Mouse (Mus musculus) hindlimb bud, embryonic 11.5 days (tissue): Measurements from ENCODE around the gene Lrrk2.
"Not testable (repeated sequence)": the region's sequence is repeated elsewhere in the genome, so short reads cannot be mapped to it uniquely, and the experiment has no call there.

ENCODE experiments used
- DNase-seq: peaks from one replicate; pipeline ENCODE4 v3.0.0-alpha.2; 2012; ENCODE audit warnings: low read depth, low spot score; ENCODE audit errors: extremely low spot score

Gene Lrrk2

DNA sequence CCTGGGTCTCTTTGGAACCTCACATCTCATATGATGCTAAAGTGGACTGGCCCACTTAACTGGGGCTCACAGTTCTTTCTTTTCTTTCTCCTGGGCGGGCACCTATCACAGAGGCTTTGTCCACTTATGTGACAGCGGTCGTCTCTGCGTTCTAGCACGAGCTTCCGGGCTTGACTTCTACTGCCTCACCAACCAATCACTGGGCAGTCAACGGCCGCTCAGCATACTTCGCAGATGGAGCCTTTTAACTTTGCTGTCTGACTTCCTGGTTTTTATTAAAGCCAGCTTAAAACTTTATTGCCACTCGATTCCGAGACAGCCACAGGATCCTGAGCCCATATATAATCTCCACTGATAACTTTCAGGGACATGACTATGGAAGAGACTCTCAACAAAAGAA lies 115.4 kb downstream of the Lrrk2 start:
- DNase-seq: no peak

DNA sequence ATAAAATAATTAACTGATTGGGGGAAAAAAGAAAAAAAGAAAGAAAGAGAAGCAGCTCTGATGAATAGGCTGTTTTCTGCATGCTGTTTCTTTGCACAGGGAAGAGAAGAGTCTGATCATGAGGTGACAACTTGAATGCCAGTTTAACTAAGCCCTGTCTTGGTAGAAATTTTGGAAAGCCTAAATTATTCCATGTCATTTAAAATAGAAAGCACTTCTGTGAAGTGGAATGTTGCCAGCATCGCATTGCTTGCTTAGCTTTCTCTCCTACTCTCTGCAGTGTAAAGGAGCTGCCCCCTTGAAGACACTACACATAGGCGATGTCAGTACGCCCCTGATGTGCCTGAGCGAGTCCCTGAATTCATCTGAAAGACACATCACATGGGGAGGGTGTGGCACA lies 133.5 kb downstream of the Lrrk2 start:
- DNase-seq: no peak

- DNase-seq: no peak
Measured at GRCm38 (mm10) chr15:91835319-91835718, 162.3 kb downstream of the Lrrk2 start.

- DNase-seq: no peak
Measured at GRCm38 (mm10) chr15:91837965-91838364, 165.0 kb downstream of the Lrrk2 start, which contains the start of gene Smgc. Smgc (plus strand) TSS chr15:91838265.

DNA sequence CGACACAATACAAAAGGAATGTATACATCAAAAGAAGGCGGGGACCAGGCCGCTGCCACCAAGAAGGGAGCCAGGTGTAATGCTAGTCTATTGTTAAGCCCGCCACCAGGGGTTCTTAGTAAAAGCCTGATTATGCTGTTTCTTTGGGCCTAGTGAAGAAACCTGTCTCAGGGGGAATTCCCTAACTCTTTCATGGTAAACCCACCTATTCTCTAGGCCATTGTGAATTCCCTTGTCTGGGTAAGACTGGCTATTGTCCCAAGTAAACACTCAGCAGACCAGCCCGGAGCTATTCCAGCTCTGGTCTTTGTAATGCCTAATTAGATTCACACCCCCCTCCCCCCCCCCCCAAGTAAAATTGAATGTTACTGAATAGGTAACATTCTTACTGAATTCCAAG lies 191.2 kb downstream of the Lrrk2 start:
- DNase-seq: not testable (repeated sequence)
